Mouse (Mus musculus) hindbrain, embryonic 15.5 days (tissue): ENCODE measurements around the gene Usp34. TPM values are rescaled to one million over a fixed set of nuclear protein-coding genes. Genes with fewer than 3 reads are reported as not detected.

Experiments used
- ATAC-seq: fragments of 200-750 bp; cut with Nextera tagmentation; 2 replicates; pipeline ENCODE4 v1.8.0; 2017; ENCODE audit warnings: low read depth, moderate number of reproducible peaks, moderate TSS enrichment; ENCODE audit not compliant: low FRiP score
- H3K27ac ChIP-seq: fragments of 300-500 bp; sonication (generic); replicated peaks from 2 replicates; pipeline ENCODE4 v1.5.1; 2015; ENCODE audit warnings: mild to moderate bottlenecking, inconsistent platforms
- H3K27me3 ChIP-seq: fragments of 300-500 bp; sonication (generic); 2 replicates; pipeline ENCODE4 v1.6.1; 2015; ENCODE audit warnings: control low read depth, inconsistent platforms
- H3K36me3 ChIP-seq: fragments of 300-500 bp; sonication (generic); 2 replicates; pipeline ENCODE4 v1.6.1; 2015; ENCODE audit warnings: control low read depth, inconsistent platforms
- H3K4me1 ChIP-seq: fragments of 300-500 bp; sonication (generic); replicated peaks from 2 replicates; pipeline ENCODE4 v1.6.1; 2015; ENCODE audit warnings: control low read depth, inconsistent platforms
- H3K4me2 ChIP-seq: fragments of 300-500 bp; sonication (generic); 2 replicates; pipeline ENCODE4 v1.6.1; 2015; ENCODE audit warnings: moderate library complexity, mild to moderate bottlenecking, inconsistent platforms
- H3K4me3 ChIP-seq: fragments of 300-500 bp; sonication (generic); 2 replicates; pipeline ENCODE4 v1.5.1; 2015; ENCODE audit warnings: mild to moderate bottlenecking, inconsistent platforms
- H3K9ac ChIP-seq: fragments of 300-500 bp; sonication (generic); 2 replicates; pipeline ENCODE4 v1.6.1; 2015; ENCODE audit warnings: inconsistent platforms
- H3K9me3 ChIP-seq: fragments of 300-500 bp; sonication (generic); 2 replicates; pipeline ENCODE4 v1.6.1; 2016; ENCODE audit warnings: control low read depth, inconsistent platforms
- WGBS: fragments of 180-500 bp; shearing (Covaris S2); methylation state at CpG from one replicate; pipeline ENCODE4 v1.1.7; 2015; 5-methylcytosine and 5-hydroxymethylcytosine counted together
- polyA plus RNA-seq: library from polyadenylated mRNA; unstranded; fragments of >200 nt; fragmentation: Nextera tagmentation; extraction: Ambion mirVana; gene quantifications from 2 replicates; pipeline ENCODE4 v1.2.1, GENCODE M21; 2015

The Usp34 gene
- polyA plus RNA-seq, 1 experiment from 2014 or later: 28.4 TPM

DNA sequence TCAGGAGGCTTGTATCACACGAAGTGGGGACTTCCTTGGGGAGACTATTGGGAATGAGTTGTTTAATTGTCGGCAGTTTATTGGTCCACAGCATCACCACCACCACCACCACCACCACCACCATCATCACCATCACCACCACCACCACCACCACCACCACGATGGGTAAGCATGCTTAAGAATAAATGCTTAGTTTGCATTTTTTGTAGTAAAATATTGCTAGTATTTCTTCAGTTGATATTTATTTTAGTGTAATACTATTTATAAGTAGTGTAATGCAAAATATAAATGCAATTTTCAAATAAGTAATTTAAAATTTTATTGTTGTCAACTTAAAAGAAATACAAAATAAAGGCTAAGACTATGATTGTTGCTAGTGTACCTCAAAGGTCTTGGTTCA lies 57.7 kb downstream of the Usp34 start:
- H3K27me3 ChIP-seq: no peaks in the 10 kb centered on the region
- no peak for ATAC-seq
- H3K4me3 ChIP-seq: no peak overlapping the region
- H3K9ac ChIP-seq: no peak overlapping the region
- H3K4me1 ChIP-seq: no peaks in the 10 kb centered on the region
- peaks cover 27% of the 10 kb centered on the region for H3K36me3 ChIP-seq
- 92% methylated on average over 3 of the region's 3 CpGs for WGBS
- H3K9me3 ChIP-seq: no peaks in the 10 kb centered on the region
- H3K4me2 ChIP-seq: no peak overlapping the region
- no peak overlapping the region for H3K27ac ChIP-seq

DNA sequence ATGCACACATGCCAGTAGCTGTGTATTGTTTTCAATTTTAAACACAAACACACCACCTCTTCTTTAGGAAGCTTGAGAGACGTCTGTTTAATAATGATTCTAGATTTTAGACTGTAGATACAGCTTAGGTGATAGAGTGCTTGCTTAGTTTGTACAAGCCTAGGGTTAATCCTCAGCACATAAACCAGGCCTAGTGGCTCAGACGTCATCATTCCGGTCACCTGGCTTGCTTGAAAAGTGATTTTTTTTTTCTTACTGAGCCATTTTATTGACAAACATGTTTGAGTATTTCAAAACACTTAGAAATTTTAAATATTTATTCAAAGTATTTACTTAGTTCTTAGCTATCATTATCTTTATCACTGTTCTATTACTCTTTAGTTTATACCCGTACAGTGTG lies 65.3 kb downstream of the Usp34 start:
- 92% methylated on average over 4 of the region's 4 CpGs for WGBS
- no peaks in the 10 kb centered on the region for H3K27me3 ChIP-seq
- no peak overlapping the region for H3K4me3 ChIP-seq
- H3K9ac ChIP-seq: no peak overlapping the region
- H3K4me2 ChIP-seq: no peak overlapping the region
- H3K27ac ChIP-seq: no peak overlapping the region
- peaks cover 37% of the 10 kb centered on the region for H3K36me3 ChIP-seq
- no peaks in the 10 kb centered on the region for H3K4me1 ChIP-seq
- no peak for ATAC-seq
- H3K9me3 ChIP-seq: no peaks in the 10 kb centered on the region

DNA sequence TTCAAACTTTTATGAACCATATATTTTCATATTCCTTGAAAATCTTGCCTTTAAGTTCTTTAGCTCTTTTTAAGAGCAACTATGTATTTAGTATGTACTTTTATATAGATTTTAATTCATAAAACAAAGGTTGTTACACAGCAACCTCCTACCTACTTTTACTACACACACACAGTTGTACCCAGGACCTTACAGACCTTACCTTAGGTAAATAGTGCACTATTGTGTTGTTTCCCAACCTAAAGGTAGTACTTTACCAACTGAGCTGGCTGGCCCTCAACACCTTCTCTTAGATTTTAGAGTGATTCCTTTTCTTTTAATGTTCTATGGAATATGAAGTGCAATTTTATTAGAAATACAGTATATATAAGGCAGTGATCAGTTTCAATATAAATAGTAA lies 65.8 kb downstream of the Usp34 start:
- no peaks in the 10 kb centered on the region for H3K4me1 ChIP-seq
- no peak overlapping the region for H3K4me2 ChIP-seq
- no peak overlapping the region for H3K4me3 ChIP-seq
- no peak for ATAC-seq
- H3K9ac ChIP-seq: no peak overlapping the region
- H3K9me3 ChIP-seq: no peaks in the 10 kb centered on the region
- peaks cover 41% of the 10 kb centered on the region for H3K36me3 ChIP-seq
- no peaks in the 10 kb centered on the region for H3K27me3 ChIP-seq
- H3K27ac ChIP-seq: no peak overlapping the region

DNA sequence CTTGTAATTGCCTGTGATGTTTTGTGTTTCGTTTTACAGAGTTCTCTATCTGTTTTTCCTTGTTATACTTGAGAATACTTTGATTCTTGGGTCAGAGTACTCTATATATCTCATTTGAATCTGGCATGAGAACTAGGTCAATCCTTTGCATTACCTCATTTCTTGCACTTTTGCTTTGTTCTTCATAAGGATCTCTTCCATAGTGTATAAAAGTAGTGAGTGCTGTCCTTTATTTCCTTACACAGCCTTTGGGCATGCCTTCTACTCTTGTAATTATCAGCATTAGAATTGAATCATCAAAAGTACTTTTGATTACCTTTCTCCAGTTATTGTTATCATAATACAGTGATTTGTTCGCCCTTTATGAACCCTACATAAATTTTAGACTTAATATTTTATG lies 73.4 kb downstream of the Usp34 start:
- ATAC-seq: no peak
- Histone ChIP-seq H3K4me2 (no peak overlapping the region), H3K27me3 (no peaks in the 10 kb centered on the region), H3K4me3 (no peak overlapping the region), H3K36me3 (peaks cover 34% of the 10 kb centered on the region), H3K27ac (no peak overlapping the region), H3K9me3 (no peaks in the 10 kb centered on the region), H3K9ac (no peak overlapping the region), H3K4me1 (no peaks in the 10 kb centered on the region)
- 94% methylated on average over 2 of the region's 2 CpGs for WGBS

DNA sequence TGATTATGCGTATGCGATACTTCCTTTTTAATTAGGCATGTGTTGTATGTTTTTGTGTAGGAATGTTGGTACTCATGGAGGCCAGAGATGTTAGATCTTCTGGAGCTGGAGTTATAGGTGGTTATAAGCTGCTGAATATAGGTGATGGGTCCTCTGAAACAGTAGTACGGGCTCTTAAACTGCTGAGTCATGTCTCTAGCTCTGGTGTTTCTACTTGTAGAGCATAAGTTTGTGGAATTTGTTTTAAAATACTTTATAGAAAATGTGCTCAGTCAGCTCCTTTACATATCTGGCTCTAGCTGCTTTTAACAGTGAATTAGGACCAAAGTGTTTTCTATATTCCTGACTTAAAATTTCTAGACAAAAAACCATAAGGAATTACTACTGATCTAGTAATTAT lies 73.9 kb downstream of the Usp34 start:
- 85% methylated on average over 3 of the region's 3 CpGs for WGBS
- Histone ChIP-seq H3K4me1 (no peaks in the 10 kb centered on the region), H3K9ac (no peak overlapping the region), H3K27ac (no peak overlapping the region), H3K4me3 (no peak overlapping the region), H3K9me3 (no peaks in the 10 kb centered on the region), H3K27me3 (no peaks in the 10 kb centered on the region), H3K4me2 (no peak overlapping the region), H3K36me3 (peaks cover 30% of the 10 kb centered on the region)
- ATAC-seq: no peak

DNA sequence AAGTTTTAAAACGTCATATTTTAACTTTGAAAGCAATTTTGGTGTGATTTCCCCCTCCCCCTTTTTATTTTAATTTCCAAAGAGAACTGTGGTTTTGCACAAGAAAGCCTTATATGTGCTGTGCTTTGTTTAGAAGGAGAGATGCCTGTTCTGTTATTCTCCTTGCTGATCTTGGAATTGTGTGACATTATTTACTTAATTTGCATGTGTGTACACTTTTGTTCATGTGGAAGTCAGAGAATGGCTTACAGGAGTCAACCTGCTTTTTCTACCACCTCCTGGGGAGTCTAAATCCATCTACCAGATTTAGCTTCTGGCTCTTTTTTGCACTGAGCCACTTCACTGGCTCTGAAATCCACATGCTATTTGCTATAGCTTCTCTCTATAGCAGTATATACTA lies 76.1 kb downstream of the Usp34 start:
- no peak overlapping the region for H3K4me2 ChIP-seq
- no peak overlapping the region for H3K9ac ChIP-seq
- H3K27ac ChIP-seq: no peak overlapping the region
- H3K27me3 ChIP-seq: no peaks in the 10 kb centered on the region
- no peaks in the 10 kb centered on the region for H3K4me1 ChIP-seq
- H3K36me3 ChIP-seq: peaks cover 21% of the 10 kb centered on the region
- WGBS: 87% methylated on average over 1 of the region's 1 CpGs
- H3K9me3 ChIP-seq: no peaks in the 10 kb centered on the region
- no peak for ATAC-seq
- no peak overlapping the region for H3K4me3 ChIP-seq

DNA sequence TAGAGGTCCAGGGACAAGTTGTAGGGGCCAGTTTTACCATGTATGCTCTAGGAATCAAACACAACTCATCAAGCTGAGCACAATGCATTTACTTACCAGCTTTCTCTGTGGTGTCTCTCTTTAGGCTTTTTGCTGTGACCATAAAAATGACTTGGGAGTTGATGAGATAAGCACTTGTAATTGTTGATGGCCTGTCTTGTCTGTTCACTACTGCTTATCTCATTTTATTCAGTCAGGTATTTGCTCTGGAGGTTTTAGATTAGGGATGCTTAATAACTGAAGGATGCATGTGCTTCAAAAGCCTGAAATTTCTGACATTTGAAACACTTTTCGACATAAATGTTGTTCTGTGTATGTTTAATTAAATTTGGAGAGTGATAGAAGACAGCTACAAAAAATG lies 83.0 kb downstream of the Usp34 start:
- Histone ChIP-seq H3K27me3 (no peaks in the 10 kb centered on the region), H3K4me2 (no peak overlapping the region), H3K4me3 (no peak overlapping the region), H3K9me3 (no peaks in the 10 kb centered on the region), H3K27ac (no peak overlapping the region), H3K9ac (no peak overlapping the region), H3K36me3 (peaks cover 36% of the 10 kb centered on the region), H3K4me1 (no peaks in the 10 kb centered on the region)
- ATAC-seq: no peak
- WGBS: 89% methylated on average over 1 of the region's 1 CpGs

DNA sequence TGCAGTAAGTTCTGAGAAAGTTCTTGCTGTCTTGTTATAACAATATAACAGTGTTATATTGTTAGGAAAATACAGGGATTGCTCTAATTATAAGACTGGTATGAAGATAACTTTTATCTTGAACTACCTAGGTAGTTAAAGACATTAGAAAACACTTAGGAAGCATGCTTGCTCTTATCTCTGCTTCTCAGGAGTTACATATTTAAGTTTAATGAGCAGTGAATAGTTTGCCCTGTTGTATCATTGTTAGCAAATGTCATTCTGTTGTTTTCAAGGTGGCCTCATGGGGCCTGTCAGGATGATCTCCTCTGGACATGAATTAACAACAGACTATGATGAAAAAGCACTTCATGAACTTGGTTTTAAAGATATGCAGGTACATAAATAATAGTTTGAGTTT lies 85.9 kb downstream of the Usp34 start:
- ATAC-seq: no peak
- peaks cover 42% of the 10 kb centered on the region for H3K36me3 ChIP-seq
- no peaks in the 10 kb centered on the region for H3K27me3 ChIP-seq
- H3K9me3 ChIP-seq: no peaks in the 10 kb centered on the region
- H3K4me1 ChIP-seq: no peaks in the 10 kb centered on the region
- no peak overlapping the region for H3K27ac ChIP-seq
- no peak overlapping the region for H3K4me3 ChIP-seq
- H3K9ac ChIP-seq: no peak overlapping the region
- H3K4me2 ChIP-seq: no peak overlapping the region

DNA sequence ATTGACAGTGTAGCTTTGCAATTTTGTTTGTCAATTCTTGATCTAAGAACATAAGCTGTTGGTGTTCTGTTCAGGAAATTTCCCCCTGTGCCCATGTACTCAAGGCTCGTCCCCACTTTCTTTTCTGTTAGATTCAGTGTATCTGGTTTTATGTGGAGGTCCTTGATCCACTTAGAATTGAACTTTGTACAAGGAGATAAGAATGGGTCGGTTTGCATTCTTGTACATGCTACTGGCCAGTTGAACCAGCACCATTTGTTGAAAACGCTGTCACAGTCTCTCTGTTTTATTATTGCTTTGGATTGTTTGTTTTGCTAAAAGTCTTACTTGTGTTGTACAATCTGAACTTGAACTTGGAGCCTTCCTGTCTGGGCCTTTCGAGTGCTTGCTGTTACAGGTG lies 89.9 kb downstream of the Usp34 start:
- Histone ChIP-seq H3K4me3 (no peak overlapping the region), H3K36me3 (peaks cover 41% of the 10 kb centered on the region), H3K4me1 (no peaks in the 10 kb centered on the region), H3K9ac (no peak overlapping the region), H3K27ac (no peak overlapping the region), H3K27me3 (no peaks in the 10 kb centered on the region), H3K9me3 (no peaks in the 10 kb centered on the region), H3K4me2 (no peak overlapping the region)
- WGBS: 97% methylated on average over 4 of the region's 4 CpGs
- no peak for ATAC-seq

DNA sequence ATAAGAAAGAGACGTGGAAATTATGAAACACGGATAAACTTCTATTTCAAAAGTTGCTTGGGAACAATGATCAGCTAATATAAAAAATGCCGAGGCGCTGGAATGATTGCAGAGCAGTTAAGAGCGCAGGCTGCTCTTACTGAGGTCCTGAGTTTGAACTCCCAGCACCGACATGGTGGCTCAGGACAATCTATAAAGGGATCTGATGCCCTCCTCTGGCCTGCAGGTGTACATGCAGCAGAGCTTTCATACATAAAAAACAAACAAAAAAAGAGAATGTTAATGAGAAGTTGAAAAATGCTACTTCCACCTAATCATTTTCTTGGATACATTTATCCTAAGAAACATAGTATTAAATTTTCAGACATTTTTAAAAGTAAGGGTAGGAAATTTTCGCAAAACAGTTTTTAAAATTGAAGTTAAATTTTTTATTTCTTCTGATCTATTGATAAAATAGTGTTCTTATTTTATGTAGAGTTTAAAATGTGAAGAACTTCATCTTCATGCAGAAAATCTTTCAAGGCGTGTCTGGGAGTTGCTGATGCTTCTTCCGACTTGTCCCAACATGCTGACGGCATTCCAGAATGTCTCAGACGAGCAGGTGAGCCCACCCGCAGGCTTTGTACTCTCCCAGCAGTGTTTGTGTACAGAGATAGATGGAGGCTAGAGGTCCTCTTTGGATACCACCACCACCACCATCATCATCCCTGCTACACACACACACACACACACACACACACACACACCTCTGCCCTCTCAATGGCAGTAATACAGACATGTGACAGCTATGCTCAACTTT lies 94.5 kb downstream of the Usp34 start:
- Histone ChIP-seq H3K27me3 (no peaks in the 10 kb centered on the region), H3K4me1 (no peaks in the 10 kb centered on the region), H3K36me3 (peaks cover 37% of the 10 kb centered on the region), H3K9me3 (no peaks in the 10 kb centered on the region), H3K9ac (no peak overlapping the region), H3K27ac (no peak overlapping the region), H3K4me2 (no peak overlapping the region), H3K4me3 (no peak overlapping the region)
- 89% methylated on average over 12 of the region's 12 CpGs for WGBS
- no peak for ATAC-seq

DNA sequence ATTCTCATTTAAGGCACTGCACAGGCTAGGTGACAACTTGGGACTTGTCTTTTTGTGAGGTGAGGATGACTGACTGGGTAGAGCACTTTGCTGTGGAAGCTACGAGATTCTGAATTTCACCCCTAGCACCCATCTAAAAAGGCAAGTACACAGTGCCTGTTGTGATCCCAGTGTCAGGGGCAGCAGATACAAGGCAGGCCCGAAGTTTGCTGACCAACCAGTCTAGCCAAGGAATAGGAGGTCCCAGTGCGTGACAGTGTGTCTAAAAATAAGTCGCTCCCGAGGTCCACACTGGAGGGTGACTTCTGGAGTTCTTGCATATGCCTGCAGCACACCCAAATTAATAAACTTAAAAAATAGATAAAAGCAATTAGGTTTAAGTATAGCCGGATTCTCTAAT lies 121.6 kb downstream of the Usp34 start:
- no peak overlapping the region for H3K9ac ChIP-seq
- peaks cover 54% of the 10 kb centered on the region for H3K36me3 ChIP-seq
- no peak overlapping the region for H3K4me3 ChIP-seq
- H3K9me3 ChIP-seq: no peaks in the 10 kb centered on the region
- 92% methylated on average over 6 of the region's 6 CpGs for WGBS
- ATAC-seq: no peak
- no peak overlapping the region for H3K27ac ChIP-seq
- H3K4me2 ChIP-seq: no peak overlapping the region
- H3K4me1 ChIP-seq: no peaks in the 10 kb centered on the region
- H3K27me3 ChIP-seq: no peaks in the 10 kb centered on the region

DNA sequence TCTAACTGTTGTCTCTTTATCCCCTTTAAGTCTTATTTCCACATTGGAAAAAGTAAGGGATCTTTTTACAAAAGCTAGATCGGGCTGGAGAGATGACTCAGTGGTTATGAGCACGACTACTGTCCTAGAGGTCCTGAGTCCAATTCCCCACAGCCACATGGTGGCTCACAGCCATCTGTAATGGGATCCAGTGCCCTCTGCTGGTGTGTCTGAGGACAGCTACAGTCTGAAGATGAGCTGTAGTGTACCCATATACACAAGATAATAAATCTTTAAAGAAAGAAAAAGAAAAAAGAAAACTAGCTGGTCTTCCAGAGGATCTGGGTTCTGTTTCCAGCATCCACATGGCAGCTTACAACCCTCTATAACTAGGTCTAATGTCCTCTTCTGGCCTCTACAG lies 123.3 kb downstream of the Usp34 start:
- Histone ChIP-seq H3K4me3 (no peak overlapping the region), H3K4me1 (no peaks in the 10 kb centered on the region), H3K9me3 (no peaks in the 10 kb centered on the region), H3K27ac (no peak overlapping the region), H3K36me3 (peaks cover 64% of the 10 kb centered on the region), H3K4me2 (no peak overlapping the region), H3K27me3 (no peaks in the 10 kb centered on the region), H3K9ac (no peak overlapping the region)
- no peak for ATAC-seq
- 94% methylated on average over 2 of the region's 2 CpGs for WGBS

DNA sequence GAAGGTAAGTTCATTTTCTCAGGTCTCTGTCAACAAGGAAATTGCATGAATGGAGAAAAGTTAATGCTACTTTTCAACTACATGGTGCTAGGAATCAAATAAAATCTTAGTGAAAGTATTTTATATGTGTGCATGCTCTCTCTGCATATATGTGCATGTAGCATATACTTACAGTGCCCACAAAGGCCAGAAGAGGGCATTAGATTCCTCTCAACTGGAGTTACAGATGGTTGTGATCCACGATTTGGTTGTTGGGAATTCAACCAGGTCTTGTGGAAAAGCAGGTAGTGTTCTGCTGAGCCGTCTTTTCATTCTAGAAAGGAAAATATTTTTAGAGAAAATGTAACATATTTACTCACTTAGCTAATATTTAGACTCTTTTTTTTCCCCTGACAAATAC lies 129.4 kb downstream of the Usp34 start:
- no peak for ATAC-seq
- Histone ChIP-seq H3K9ac (no peak overlapping the region), H3K9me3 (no peaks in the 10 kb centered on the region), H3K4me3 (no peak overlapping the region), H3K27me3 (no peaks in the 10 kb centered on the region), H3K27ac (no peak overlapping the region), H3K4me2 (no peak overlapping the region), H3K4me1 (no peaks in the 10 kb centered on the region), H3K36me3 (peaks cover 67% of the 10 kb centered on the region)
- WGBS: 83% methylated on average over 2 of the region's 2 CpGs
